Mouse (Mus musculus) cerebellum, adult (tissue): ENCODE data around the gene P2ry10b.

Experiments
- ATAC-seq: cut with Nextera tagmentation; 2 replicates; pipeline ENCODE4 v1.9.2; 2017; ENCODE audit warnings: mild to moderate bottlenecking, moderate library complexity, mixed read lengths; ENCODE audit not compliant: insufficient number of reproducible peaks, low FRiP score, low TSS enrichment

Gene P2ry10b

GRCm38 (mm10) chrX:107148681-107149080 is at the start of gene P2ry10b:
P2ry10b (plus strand) TSS chrX:107148927.
- ATAC-seq: no peak

GRCm38 (mm10) chrX:107116333-107116732 is 32.4 kb upstream of the P2ry10b start:
- no peak for ATAC-seq

- ATAC-seq: no peak
These were observed 31.7 kb upstream of the P2ry10b start for GRCm38 (mm10) chrX:107116987-107117386.

GRCm38 (mm10) chrX:107143184-107143583 is 5.5 kb upstream of the P2ry10b start:
- ATAC-seq: no peak

GRCm38 (mm10) chrX:107143930-107144329 is 4.8 kb upstream of the P2ry10b start:
- ATAC-seq: no peak

GRCm38 (mm10) chrX:107149391-107149993 is 765 bp downstream of the P2ry10b start:
- no peak for ATAC-seq

- no peak for ATAC-seq
These were observed 1.3 kb downstream of the P2ry10b start for GRCm38 (mm10) chrX:107150027-107150426.

- ATAC-seq: no peak
These were observed 2.2 kb downstream of the P2ry10b start for GRCm38 (mm10) chrX:107150752-107151515.

- no peak for ATAC-seq
These were observed 7.3 kb downstream of the P2ry10b start for GRCm38 (mm10) chrX:107156021-107156420.

- ATAC-seq: no peak
These were observed 11.8 kb downstream of the P2ry10b start for GRCm38 (mm10) chrX:107160496-107160895.

GRCm38 (mm10) chrX:107168281-107168680 is 19.6 kb downstream of the P2ry10b start:
- ATAC-seq: no peak

- no peak for ATAC-seq
These were observed 20.4 kb downstream of the P2ry10b start for GRCm38 (mm10) chrX:107169128-107169527.

GRCm38 (mm10) chrX:107178742-107179141 is 30.0 kb downstream of the P2ry10b start:
- ATAC-seq: no peak

- ATAC-seq: no peak
These were observed 68.9 kb downstream of the P2ry10b start for GRCm38 (mm10) chrX:107217577-107218090.
